Mouse (Mus musculus): ENCODE results near the gene Map6. TPM values are rescaled to one million over a fixed set of nuclear protein-coding genes. Genes with fewer than 3 reads are reported as not detected.

The Map6 gene
- polyA plus RNA-seq, 1 experiment, result 0.39 TPM

DNA sequence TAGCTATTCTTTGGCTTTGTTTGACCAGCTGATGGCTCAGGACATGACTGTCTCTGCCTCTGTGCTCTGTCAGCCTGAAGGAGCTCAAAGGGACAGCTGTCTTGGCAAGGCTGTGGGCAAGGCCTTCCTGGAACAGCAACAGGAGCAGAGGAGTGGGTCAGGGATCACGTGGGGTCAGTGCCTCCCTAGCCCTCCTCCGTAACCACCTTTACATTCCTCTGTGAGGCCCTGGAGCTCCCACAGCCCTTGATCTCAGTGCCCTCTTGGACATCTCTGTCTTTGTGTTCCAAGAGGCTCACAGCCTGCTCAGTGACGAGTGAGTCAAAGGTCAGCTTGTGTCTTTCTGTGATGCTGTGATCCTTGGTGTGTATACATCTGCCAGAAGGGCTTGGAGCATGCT, 39.4 kb downstream of the Map6 start:
- no peaks in the 10 kb centered on the region for H3K4me1 ChIP-seq (ENCODE audit: control insufficient read depth, insufficient read depth, insufficient read length)
- H3K27me3 ChIP-seq (ENCODE audit: control insufficient read depth, insufficient read depth, low read length), result no peaks in the 10 kb centered on the region
- no peak overlapping the region for H3K27ac ChIP-seq (ENCODE audit: insufficient read depth, low read length)
- H3K4me3 ChIP-seq (ENCODE audit: extremely low read depth, insufficient read depth, insufficient read length), result no peak overlapping the region
- WGBS, result 78% methylated on average over 3 of the region's 3 CpGs
- DNase-seq (ENCODE audit: low read depth in 1 of 2, low spot score in 2 of 2), result no peak
- TF ChIP-seq CTCF (IDR thresholded peaks at IDR 0.05; ENCODE audit: extremely low read depth, insufficient read depth, insufficient read length, insufficient replicate concordance) (no peak), POLR2A (IDR thresholded peaks at IDR 0.05; ENCODE audit: low read depth, low read length) (no peak)
- H3K36me3 ChIP-seq (ENCODE audit: control insufficient read depth, insufficient read depth, low read length), result no peaks in the 10 kb centered on the region

DNA sequence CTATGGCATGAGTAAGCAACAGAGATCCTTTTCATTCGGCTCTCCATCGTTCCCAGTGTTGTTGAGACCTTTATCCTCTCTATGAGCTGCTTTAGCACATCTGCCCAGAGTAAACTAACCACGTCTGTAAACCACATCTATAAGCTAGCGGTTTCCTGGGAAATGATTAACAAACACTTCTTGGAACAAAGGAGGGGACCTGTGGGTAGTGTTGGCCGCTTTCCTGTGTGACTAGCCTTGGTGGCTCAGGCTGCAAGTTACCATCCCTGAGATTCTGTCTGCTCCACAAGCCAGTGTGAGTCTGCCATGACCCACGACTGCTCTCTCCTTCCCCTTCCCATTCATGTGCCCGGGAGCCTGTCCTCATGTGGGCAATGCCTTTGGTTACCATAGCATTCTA, 44.2 kb downstream of the Map6 start:
- WGBS, result 40% methylated on average over 7 of the region's 7 CpGs
- Histone ChIP-seq H3K4me3 (ENCODE audit: extremely low read depth, insufficient read depth, insufficient read length) (no peak overlapping the region), H3K27ac (ENCODE audit: insufficient read depth, low read length) (no peak overlapping the region), H3K4me1 (ENCODE audit: control insufficient read depth, insufficient read depth, insufficient read length) (no peaks in the 10 kb centered on the region), H3K36me3 (ENCODE audit: control insufficient read depth, insufficient read depth, low read length) (no peaks in the 10 kb centered on the region), H3K27me3 (ENCODE audit: control insufficient read depth, insufficient read depth, low read length) (no peaks in the 10 kb centered on the region)
- DNase-seq (ENCODE audit: low read depth in 1 of 2, low spot score in 2 of 2), result no peak
- TF ChIP-seq POLR2A (IDR thresholded peaks at IDR 0.05; ENCODE audit: low read depth, low read length) (no peak), CTCF (IDR thresholded peaks at IDR 0.05; ENCODE audit: extremely low read depth, insufficient read depth, insufficient read length, insufficient replicate concordance) (no peak)

DNA sequence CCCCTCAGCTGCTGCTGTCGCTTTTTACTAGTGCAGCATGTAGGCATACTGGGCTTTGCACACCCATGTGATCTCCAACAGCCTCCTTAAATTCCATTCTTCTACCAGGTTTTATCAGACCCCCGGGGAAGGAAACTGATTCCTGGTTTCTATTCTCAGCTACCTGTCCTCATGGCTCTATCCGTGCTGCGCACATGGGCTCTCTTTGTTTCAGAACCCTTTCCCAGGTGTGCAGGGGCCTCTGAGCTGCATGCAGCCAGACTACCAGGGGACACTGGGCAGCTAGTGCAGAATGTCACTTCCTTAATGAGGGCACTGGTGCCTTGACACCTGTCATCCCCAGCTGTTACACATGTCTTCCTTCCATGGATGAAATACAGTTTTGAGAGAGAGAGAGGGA, 44.8 kb downstream of the Map6 start:
- TF ChIP-seq POLR2A (IDR thresholded peaks at IDR 0.05; ENCODE audit: low read depth, low read length), result no peak
- TF ChIP-seq CTCF (IDR thresholded peaks at IDR 0.05; ENCODE audit: extremely low read depth, insufficient read depth, insufficient read length, insufficient replicate concordance), result no peak
- WGBS, result 63% methylated on average over 4 of the region's 4 CpGs
- DNase-seq (ENCODE audit: low read depth in 1 of 2, low spot score in 2 of 2), result no peak
- Histone ChIP-seq H3K36me3 (ENCODE audit: control insufficient read depth, insufficient read depth, low read length) (no peaks in the 10 kb centered on the region), H3K27ac (ENCODE audit: insufficient read depth, low read length) (no peak overlapping the region), H3K27me3 (ENCODE audit: control insufficient read depth, insufficient read depth, low read length) (no peaks in the 10 kb centered on the region), H3K4me3 (ENCODE audit: extremely low read depth, insufficient read depth, insufficient read length) (no peak overlapping the region), H3K4me1 (ENCODE audit: control insufficient read depth, insufficient read depth, insufficient read length) (no peaks in the 10 kb centered on the region)

DNA sequence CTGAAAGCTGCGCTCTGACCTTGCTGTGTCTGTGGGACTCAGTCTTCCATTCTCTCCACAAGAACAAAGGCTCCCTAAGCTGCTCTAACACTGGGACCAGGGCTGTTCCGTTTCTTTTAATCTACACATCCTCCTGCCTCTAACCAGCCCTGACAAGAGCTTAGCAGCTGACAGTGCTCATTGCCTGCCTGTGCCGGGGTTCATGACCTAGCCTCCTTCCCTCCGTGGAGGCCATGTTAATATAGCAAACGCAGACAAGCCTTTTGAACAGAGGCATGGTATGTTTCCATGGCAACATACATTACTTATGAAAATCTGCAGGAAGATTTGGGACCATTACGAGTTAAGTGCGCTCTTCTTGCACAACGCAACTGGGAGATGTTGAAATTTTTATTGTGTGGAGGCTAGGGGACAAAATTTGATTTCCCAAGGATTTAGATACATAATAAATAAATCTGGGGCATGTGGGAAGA, 45.5 kb downstream of the Map6 start:
- no peaks in the 10 kb centered on the region for H3K4me1 ChIP-seq (ENCODE audit: control insufficient read depth, insufficient read depth, insufficient read length)
- DNase-seq (ENCODE audit: low read depth in 1 of 2, low spot score in 2 of 2), result no peak
- 82% methylated on average over 8 of the region's 8 CpGs for WGBS
- no peak overlapping the region for H3K4me3 ChIP-seq (ENCODE audit: extremely low read depth, insufficient read depth, insufficient read length)
- H3K27me3 ChIP-seq (ENCODE audit: control insufficient read depth, insufficient read depth, low read length), result no peaks in the 10 kb centered on the region
- TF ChIP-seq POLR2A (IDR thresholded peaks at IDR 0.05; ENCODE audit: low read depth, low read length) (no peak), CTCF (IDR thresholded peaks at IDR 0.05; ENCODE audit: extremely low read depth, insufficient read depth, insufficient read length, insufficient replicate concordance) (no peak)
- H3K27ac ChIP-seq (ENCODE audit: insufficient read depth, low read length), result no peak overlapping the region
- no peaks in the 10 kb centered on the region for H3K36me3 ChIP-seq (ENCODE audit: control insufficient read depth, insufficient read depth, low read length)

DNA sequence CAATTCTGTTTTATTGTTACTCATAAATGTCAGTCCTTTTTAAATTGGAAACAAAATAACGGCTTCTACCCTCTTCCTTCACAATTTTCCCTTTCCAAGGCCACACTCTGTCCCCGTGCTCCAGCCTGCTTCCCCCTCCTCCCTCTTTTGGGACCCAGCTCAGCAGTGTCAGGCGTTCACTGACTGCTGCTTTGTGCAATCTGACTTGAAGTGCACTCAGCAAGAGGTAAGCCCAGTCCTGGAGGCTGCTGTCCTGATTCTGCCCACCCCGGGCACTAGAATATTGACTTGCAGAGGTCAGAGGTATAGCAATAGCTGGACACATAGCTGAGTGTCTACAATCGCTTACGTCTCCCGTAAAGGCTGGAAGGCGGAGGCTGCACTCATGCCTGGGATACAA, 46.0 kb downstream of the Map6 start:
- H3K27ac ChIP-seq (ENCODE audit: insufficient read depth, low read length), result no peak overlapping the region
- no peak for DNase-seq (ENCODE audit: low read depth in 1 of 2, low spot score in 2 of 2)
- H3K36me3 ChIP-seq (ENCODE audit: control insufficient read depth, insufficient read depth, low read length), result no peaks in the 10 kb centered on the region
- WGBS, result 88% methylated on average over 8 of the region's 8 CpGs
- TF ChIP-seq CTCF (IDR thresholded peaks at IDR 0.05; ENCODE audit: extremely low read depth, insufficient read depth, insufficient read length, insufficient replicate concordance) (no peak), POLR2A (IDR thresholded peaks at IDR 0.05; ENCODE audit: low read depth, low read length) (no peak)
- H3K27me3 ChIP-seq (ENCODE audit: control insufficient read depth, insufficient read depth, low read length), result no peaks in the 10 kb centered on the region
- H3K4me1 ChIP-seq (ENCODE audit: control insufficient read depth, insufficient read depth, insufficient read length), result no peaks in the 10 kb centered on the region
- no peak overlapping the region for H3K4me3 ChIP-seq (ENCODE audit: extremely low read depth, insufficient read depth, insufficient read length)

DNA sequence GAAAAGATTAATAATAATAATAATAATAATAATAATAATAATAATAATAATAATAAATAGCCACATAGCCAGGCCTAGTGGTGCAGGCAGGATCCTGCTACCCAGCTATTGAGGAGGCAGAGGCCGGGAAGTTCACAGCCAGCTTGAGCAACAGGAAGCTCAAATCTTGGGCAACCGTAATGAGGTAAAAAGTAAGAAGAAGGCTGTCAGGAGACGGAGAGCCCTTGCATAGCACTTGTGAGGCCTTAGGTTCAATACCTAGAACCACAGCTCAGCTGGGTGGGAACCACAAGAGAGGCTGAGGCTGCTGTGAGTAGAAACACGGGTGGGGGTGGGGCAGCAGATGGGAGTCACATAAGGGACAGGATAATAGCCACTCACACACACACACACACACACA, 47.3 kb downstream of the Map6 start:
- DNase-seq (ENCODE audit: low read depth in 1 of 2, low spot score in 2 of 2), result no peak
- Histone ChIP-seq H3K27ac (ENCODE audit: insufficient read depth, low read length) (no peak overlapping the region), H3K4me1 (ENCODE audit: control insufficient read depth, insufficient read depth, insufficient read length) (no peaks in the 10 kb centered on the region), H3K27me3 (ENCODE audit: control insufficient read depth, insufficient read depth, low read length) (no peaks in the 10 kb centered on the region), H3K36me3 (ENCODE audit: control insufficient read depth, insufficient read depth, low read length) (no peaks in the 10 kb centered on the region), H3K4me3 (ENCODE audit: extremely low read depth, insufficient read depth, insufficient read length) (no peak overlapping the region)
- 60% methylated on average over 4 of the region's 4 CpGs for WGBS
- TF ChIP-seq POLR2A (IDR thresholded peaks at IDR 0.05; ENCODE audit: low read depth, low read length) (no peak), CTCF (IDR thresholded peaks at IDR 0.05; ENCODE audit: extremely low read depth, insufficient read depth, insufficient read length, insufficient replicate concordance) (no peak)

DNA sequence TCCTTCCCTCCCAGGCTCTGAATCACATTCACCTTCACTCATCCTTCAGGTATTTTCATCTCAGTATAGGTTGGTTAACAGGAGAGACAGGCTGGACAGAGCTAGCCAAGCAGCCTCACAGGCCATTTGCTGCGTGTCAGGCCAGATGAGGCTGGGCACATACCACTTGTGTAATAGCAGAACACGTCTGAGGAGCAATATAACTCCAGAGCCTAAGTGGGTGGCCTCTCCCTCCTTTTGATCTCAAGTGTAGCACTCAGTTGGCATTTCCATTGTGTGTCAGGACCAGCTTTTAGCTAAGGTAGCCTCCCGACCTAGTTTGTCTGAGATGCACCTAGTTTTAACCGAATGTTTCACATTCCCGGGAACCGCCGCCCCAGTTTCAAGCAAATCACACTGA, 49.0 kb downstream of the Map6 start:
- Histone ChIP-seq H3K4me3 (ENCODE audit: extremely low read depth, insufficient read depth, insufficient read length) (no peak overlapping the region), H3K4me1 (ENCODE audit: control insufficient read depth, insufficient read depth, insufficient read length) (no peaks in the 10 kb centered on the region), H3K27me3 (ENCODE audit: control insufficient read depth, insufficient read depth, low read length) (no peaks in the 10 kb centered on the region), H3K27ac (ENCODE audit: insufficient read depth, low read length) (no peak overlapping the region), H3K36me3 (ENCODE audit: control insufficient read depth, insufficient read depth, low read length) (no peaks in the 10 kb centered on the region)
- DNase-seq (ENCODE audit: low read depth in 1 of 2, low spot score in 2 of 2), result no peak
- WGBS, result 89% methylated on average over 7 of the region's 7 CpGs
- TF ChIP-seq CTCF (IDR thresholded peaks at IDR 0.05; ENCODE audit: extremely low read depth, insufficient read depth, insufficient read length, insufficient replicate concordance) (no peak), POLR2A (IDR thresholded peaks at IDR 0.05; ENCODE audit: low read depth, low read length) (no peak)

All from spleen, adult 2 months (tissue).